Mouse (Mus musculus) heart, postnatal 0 days (tissue): ENCODE measurements around the gene Pf4. TPM values are rescaled to one million over a fixed set of nuclear protein-coding genes. Genes with fewer than 3 reads are reported as not detected.

Experiments used
- ATAC-seq: fragments of 200-750 bp; cut with Nextera tagmentation; 2 replicates; pipeline ENCODE4 v1.8.0; 2017; ENCODE audit warnings: low read depth, moderate number of reproducible peaks, moderate library complexity; ENCODE audit not compliant: insufficient read depth
- DNase-seq: peaks from one replicate; pipeline ENCODE4 v3.0.0-alpha.2; 2016; ENCODE audit warnings: low spot score
- H3K27ac ChIP-seq: fragments of 300-500 bp; sonication (generic); 2 replicates; pipeline ENCODE4 v1.5.1; 2014; ENCODE audit warnings: low read depth, mild to moderate bottlenecking
- H3K27me3 ChIP-seq: fragments of 300-500 bp; sonication (generic); 2 replicates; pipeline ENCODE4 v1.6.1; 2014; ENCODE audit warnings: low read length, mixed read lengths; ENCODE audit not compliant: control insufficient read depth, insufficient read depth
- H3K36me3 ChIP-seq: fragments of 300-500 bp; sonication (generic); replicated peaks from 2 replicates; pipeline ENCODE4 v1.6.1; 2014; ENCODE audit warnings: low read length, mixed read lengths; ENCODE audit not compliant: control insufficient read depth, insufficient read depth
- H3K4me1 ChIP-seq: fragments of 300-500 bp; sonication (generic); 2 replicates; pipeline ENCODE4 v1.6.1; 2014; ENCODE audit warnings: antibody characterized with exemption; ENCODE audit not compliant: control insufficient read depth, insufficient read depth
- H3K4me2 ChIP-seq: fragments of 300-500 bp; sonication (generic); 2 replicates; pipeline ENCODE4 v1.6.1; 2014; ENCODE audit warnings: low read depth, mild to moderate bottlenecking, low read length, moderate library complexity
- H3K4me3 ChIP-seq: fragments of 300-500 bp; sonication (generic); 2 replicates; pipeline ENCODE4 v1.5.1; 2014; ENCODE audit warnings: low read depth, low read length
- H3K9ac ChIP-seq: fragments of 300-500 bp; sonication (generic); replicated peaks from 2 replicates; pipeline ENCODE4 v1.6.1; 2014; ENCODE audit warnings: low read depth, low read length, mixed read lengths
- H3K9me3 ChIP-seq: fragments of 300-500 bp; sonication (generic); replicated peaks from 2 replicates; pipeline ENCODE4 v1.6.1; 2016; ENCODE audit warnings: low read length; ENCODE audit not compliant: control insufficient read depth
- CTCF ChIP-seq: IDR thresholded peaks from 2 replicates; pipeline ENCODE4 v1.5.1; 2016; ENCODE audit warnings: antibody characterized with exemption, control low read depth, low read depth
- EP300 ChIP-seq: IDR thresholded peaks from 2 replicates; pipeline ENCODE4 v1.6.1; 2016; ENCODE audit warnings: antibody characterized with exemption, low read depth
- whole genome bisulfite sequencing: fragments of 180-500 bp; shearing (Covaris S2); extraction: QIAGEN DNeasy Blood & Tissue Kit; methylation state at CpG from one replicate; pipeline ENCODE4 v1.1.7; 2014; 5-methylcytosine and 5-hydroxymethylcytosine counted together
- microRNA-seq: library from miRNA; unstranded; fragments of <30 nt; microRNA quantifications from one replicate; pipeline ENCODE4, GENCODE M21; 2016
- polyA plus RNA-seq: library from polyadenylated mRNA; unstranded; fragments of >200 nt; fragmentation: Nextera tagmentation; extraction: Ambion mirVana; gene quantifications from 2 replicates; pipeline ENCODE4 v1.2.1, GENCODE M21; 2015
- total RNA-seq: library from RNA; depleted of rRNA; stranded (reverse); fragments of >200 nt; gene quantifications from 2 replicates; pipeline ENCODE4 v1.2.3, GENCODE M21; 2014; ENCODE audit warnings: low replicate concordance; rRNA removed

Pf4 gene
- total and polyA plus RNA-seq, 2 experiments from 2014 or later = 66.0 to 102 TPM

DNA sequence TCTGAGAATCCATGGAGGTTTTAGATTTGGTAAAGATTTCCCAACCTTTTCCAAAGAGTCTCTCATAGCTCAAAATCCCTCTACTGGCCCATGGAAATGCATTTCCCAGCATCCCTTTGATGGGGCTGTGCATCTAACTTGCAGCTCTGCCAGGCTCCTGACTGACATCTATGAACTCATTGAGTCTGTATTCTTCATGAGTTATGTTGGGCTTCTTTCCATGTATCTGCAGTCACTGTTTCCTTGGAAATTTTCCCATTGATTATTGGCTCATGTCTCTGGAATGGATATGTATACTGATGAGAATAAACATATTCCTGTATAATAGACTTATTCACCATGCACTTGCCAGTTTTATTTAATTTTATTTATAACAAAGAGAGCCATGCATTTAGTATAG, 33.8 kb downstream of the Pf4 start:
- ATAC-seq (no peak), DNase-seq (no peak)
- TF ChIP-seq CTCF (no peak), EP300 (no peak)
- Histone ChIP-seq H3K4me1 (no peaks in the 10 kb centered on the region), H3K4me2 (no peak overlapping the region), H3K27ac (no peak overlapping the region), H3K9me3 (no peaks in the 10 kb centered on the region), H3K9ac (no peak overlapping the region), H3K27me3 (no peaks in the 10 kb centered on the region), H3K4me3 (no peak overlapping the region), H3K36me3 (no peaks in the 10 kb centered on the region)

DNA sequence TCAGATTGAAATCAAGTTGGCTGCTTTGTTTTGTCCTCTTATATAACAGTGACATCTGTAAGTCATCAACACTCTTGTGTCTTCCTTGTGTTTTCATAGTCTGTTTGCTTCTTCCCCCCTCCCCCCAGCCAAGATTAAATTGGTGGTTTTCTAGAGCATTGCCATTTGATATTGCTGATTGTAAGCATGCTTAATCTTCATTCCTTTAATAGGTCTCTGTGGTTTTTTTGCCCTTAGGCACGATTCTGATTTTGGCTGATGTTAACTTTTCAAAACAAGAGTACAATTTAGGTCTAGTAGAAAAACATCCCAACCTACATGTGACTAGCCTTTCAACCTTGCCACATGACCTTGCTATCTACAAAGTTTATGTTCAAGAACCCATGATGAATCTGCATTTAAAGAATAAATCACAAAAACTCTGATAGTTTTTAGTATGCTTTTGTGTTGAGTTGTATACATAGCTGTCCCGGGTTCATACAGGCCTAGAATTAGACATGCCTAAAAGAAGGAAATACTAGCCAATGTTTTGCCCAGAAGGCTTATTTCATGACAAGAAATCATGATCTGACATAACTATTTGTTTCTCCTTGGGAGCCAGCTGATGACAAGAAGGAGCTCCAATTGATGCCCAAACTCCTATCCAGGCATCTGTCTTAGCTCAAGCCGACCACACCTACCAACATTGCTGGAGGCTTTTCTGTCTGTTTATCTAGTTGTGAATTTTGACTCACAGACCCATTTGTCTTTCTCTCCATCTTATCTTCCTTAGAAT, 35.1 kb downstream of the Pf4 start:
- H3K36me3 ChIP-seq = no peaks in the 10 kb centered on the region
- H3K9ac ChIP-seq = no peak overlapping the region
- no peak overlapping the region for H3K4me3 ChIP-seq
- no peaks in the 10 kb centered on the region for H3K9me3 ChIP-seq
- DNase-seq (no peak), ATAC-seq (no peak)
- no peaks in the 10 kb centered on the region for H3K27me3 ChIP-seq
- H3K4me1 ChIP-seq = no peaks in the 10 kb centered on the region
- TF ChIP-seq EP300 (no peak), CTCF (no peak)
- H3K4me2 ChIP-seq = no peak overlapping the region
- no peak overlapping the region for H3K27ac ChIP-seq
- 69% methylated on average over 3 of the region's 3 CpGs for WGBS

DNA sequence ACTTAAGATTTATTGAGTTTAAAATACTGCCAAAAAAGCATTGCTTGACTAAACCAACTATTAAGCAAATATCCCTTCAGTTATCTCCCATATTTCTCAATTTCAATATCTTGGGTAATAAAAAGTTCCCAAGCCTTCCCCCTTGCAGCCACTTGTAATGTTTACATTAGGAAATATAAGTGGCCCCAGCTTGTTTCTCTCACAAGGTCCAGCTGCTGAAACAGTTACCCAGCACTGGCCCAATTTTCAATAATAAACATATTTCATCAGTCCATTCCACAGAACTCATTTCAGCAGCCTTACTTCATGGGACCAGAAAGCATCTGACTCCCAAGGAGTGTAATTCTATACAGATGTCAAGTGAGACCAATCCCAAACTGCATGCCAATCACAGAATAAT, 47.5 kb downstream of the Pf4 start:
- Histone ChIP-seq H3K4me2 (no peak overlapping the region), H3K4me1 (no peaks in the 10 kb centered on the region), H3K27ac (no peak overlapping the region), H3K27me3 (no peaks in the 10 kb centered on the region), H3K36me3 (no peaks in the 10 kb centered on the region), H3K9ac (no peak overlapping the region), H3K9me3 (no peaks in the 10 kb centered on the region), H3K4me3 (no peak overlapping the region)
- TF ChIP-seq CTCF (no peak), EP300 (no peak)
- ATAC-seq = no peak
- no peak for DNase-seq

Small RNA genes within 50 kb of the gene (microRNA-seq; reads per million reads assigned to microRNA genes)
- not detected for gene Gm24322

Other genes starting within 250 kb of the Pf4 start
- not detected in 2 replicates for gene 5830473C10Rik, start 211.3 kb upstream of the Pf4 start, total RNA-seq
- gene 5830473C10Rik, start 211.3 kb upstream of the Pf4 start, polyA plus RNA-seq = not detected in 2 replicates
- gene Rassf6, start 131.8 kb upstream of the Pf4 start, total RNA-seq = 0.35 and 0.65 TPM in 2 replicates
- 0.41 and 0.43 TPM in 2 replicates for gene Rassf6, start 131.8 kb upstream of the Pf4 start, polyA plus RNA-seq
- not detected in 2 replicates for gene Cxcl5, start 13.1 kb upstream of the Pf4 start, total RNA-seq
- 0.10 and 0.14 TPM in 2 replicates for gene Cxcl5, start 13.1 kb upstream of the Pf4 start, polyA plus RNA-seq
- 2.9 and 4.8 TPM in 2 replicates for gene Ppbp, start 3.9 kb upstream of the Pf4 start, total RNA-seq
- 1.1 and 1.5 TPM in 2 replicates for gene Ppbp, start 3.9 kb upstream of the Pf4 start, polyA plus RNA-seq
- not detected in 2 replicates for gene Cxcl3, start 13.7 kb downstream of the Pf4 start, total RNA-seq
- not detected in 2 replicates for gene Cxcl3, start 13.7 kb downstream of the Pf4 start, polyA plus RNA-seq
- gene Cxcl15, start 22.1 kb downstream of the Pf4 start, total RNA-seq = 0.19 TPM in 1 of 2 replicates, not detected in the other
- 0.08 TPM in 1 of 2 replicates, not detected in the other for gene Cxcl15, start 22.1 kb downstream of the Pf4 start, polyA plus RNA-seq
- gene Cxcl1, start 118.8 kb downstream of the Pf4 start, total RNA-seq = 0.27 and 0.31 TPM in 2 replicates
- 1.4 and 1.5 TPM in 2 replicates for gene Cxcl1, start 118.8 kb downstream of the Pf4 start, polyA plus RNA-seq
- gene Cxcl2, start 131.4 kb downstream of the Pf4 start, total RNA-seq = not detected in 2 replicates
- not detected in 2 replicates for gene Cxcl2, start 131.4 kb downstream of the Pf4 start, polyA plus RNA-seq
- 30.5 and 88.5 TPM in 2 replicates for gene Mthfd2l, start 158.7 kb downstream of the Pf4 start, total RNA-seq
- 29.1 and 29.2 TPM in 2 replicates for gene Mthfd2l, start 158.7 kb downstream of the Pf4 start, polyA plus RNA-seq